11 mouse cellular contexts compared by ENCODE assay signal in the genomic region with DNA sequence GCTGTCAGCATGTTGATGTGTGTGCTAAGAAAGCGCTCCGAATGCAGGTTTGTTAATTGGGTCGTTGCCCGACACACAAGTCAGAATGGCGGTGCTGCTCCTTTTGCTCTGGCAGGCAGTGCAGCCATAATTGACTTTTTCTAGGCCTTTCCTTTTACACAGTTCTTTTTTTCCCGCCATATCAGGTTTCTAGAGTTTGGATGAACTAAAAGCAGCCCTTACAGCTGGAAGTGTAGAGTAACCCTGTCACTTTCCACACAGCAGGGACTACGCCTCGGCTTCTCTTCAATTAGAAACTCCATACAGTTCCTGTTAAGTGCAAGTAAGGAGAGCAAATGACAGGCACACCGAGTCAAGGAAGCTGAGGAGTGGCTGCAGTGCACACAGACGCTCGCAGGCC.
DNase-seq lines count a peak whose midpoint lies in the region; ATAC-seq lines count a peak whose summit lies in the region.
"Had no signal": no experiment of that assay in that cellular context is flagged by ENCODE, and none has a peak within 500 bp of the region (broad histone marks: within the 10 kb centered on the region; RNA-seq: fewer than 3 reads in every experiment).

No protein-coding gene starts in this region.

- no peaks in the 10 kb centered on the region for H3K27me3 ChIP-seq in midbrain, embryonic 14.5 days (ENCODE audit: control insufficient read depth, insufficient read depth, low read length)
- H3K27me3 ChIP-seq in midbrain, embryonic 15.5 days (replicated peaks): no peaks in the 10 kb centered on the region
- H3K27me3 ChIP-seq in limb, embryonic 10.5 days (ENCODE audit: low read depth, poor library complexity, severe bottlenecking): no peaks in the 10 kb centered on the region
- H3K27me3 ChIP-seq: hindbrain, embryonic 15.5 days had no signal

- H3K9me3 ChIP-seq in midbrain, embryonic 14.5 days (ENCODE audit: control insufficient read depth, low read length): no peaks in the 10 kb centered on the region
- H3K9me3 ChIP-seq in midbrain, embryonic 15.5 days: no peaks in the 10 kb centered on the region
- H3K9me3 ChIP-seq in limb, embryonic 10.5 days (replicated peaks): no peaks in the 10 kb centered on the region
- H3K9me3 ChIP-seq: hindbrain, embryonic 15.5 days had no signal

- WGBS in midbrain, embryonic 14.5 days: 64% methylated on average over 11 of the region's 11 CpGs
- WGBS in midbrain, embryonic 15.5 days: 57% methylated on average over 11 of the region's 11 CpGs
- 39% methylated on average over 11 of the region's 11 CpGs for WGBS in limb, embryonic 10.5 days

- no peak overlapping the region for H3K4me3 ChIP-seq in midbrain, embryonic 14.5 days (replicated peaks; ENCODE audit: low read depth, low read length)
- no peak overlapping the region for H3K4me3 ChIP-seq in midbrain, embryonic 15.5 days
- no peak overlapping the region for H3K4me3 ChIP-seq in limb, embryonic 10.5 days
- H3K4me3 ChIP-seq: hindbrain, embryonic 15.5 days had no signal

- peaks cover 4% of the 10 kb centered on the region; the same call in 1 of the 2 replicates for H3K4me1 ChIP-seq in midbrain, embryonic 14.5 days (ENCODE audit: control insufficient read depth, insufficient read depth, low read length)
- H3K4me1 ChIP-seq in midbrain, embryonic 15.5 days: peaks cover 5% of the 10 kb centered on the region; the same call in 1 of the 2 replicates
- H3K4me1 ChIP-seq in limb, embryonic 10.5 days: peaks cover 35% of the 10 kb centered on the region

- DNase-seq in frontal cortex, postnatal 14 days (ENCODE audit: low spot score in 2 of 2): no peak
- DNase-seq in midbrain, embryonic 14.5 days: peak; percentile 31
- peak; percentile 36 for DNase-seq in limb, embryonic 10.5 days (ENCODE audit: low spot score)
- DNase-seq in urinary bladder, postnatal 14 days (ENCODE audit: low spot score): no peak
- no peak for DNase-seq in adrenal gland, postnatal 36 days
- DNase-seq in heart, adult 18-20 months: no peak
- DNase-seq: kidney, postnatal 4 days had no signal

- H3K4me2 ChIP-seq in midbrain, embryonic 14.5 days (ENCODE audit: low read length): no peak overlapping the region
- H3K4me2 ChIP-seq in midbrain, embryonic 15.5 days: no peak overlapping the region
- H3K4me2 ChIP-seq: heart, embryonic 11.5 days; hindbrain, embryonic 15.5 days had no signal

- no peak overlapping the region for H3K9ac ChIP-seq in midbrain, embryonic 14.5 days (replicated peaks; ENCODE audit: low read length)
- H3K9ac ChIP-seq in midbrain, embryonic 15.5 days: no peak overlapping the region
- H3K9ac ChIP-seq: hindbrain, embryonic 15.5 days had no signal

- no peak overlapping the region for H3K27ac ChIP-seq in midbrain, embryonic 14.5 days (replicated peaks; ENCODE audit: low read depth, low read length)
- H3K27ac ChIP-seq in midbrain, embryonic 15.5 days: no peak overlapping the region
- H3K27ac ChIP-seq in limb, embryonic 10.5 days: peak overlapping the region; percentile 54
- H3K27ac ChIP-seq: hindbrain, embryonic 15.5 days had no signal

- peak; percentile 60; the same call in 1 of the 2 replicates for ATAC-seq in frontal cortex, adult (ENCODE audit: low TSS enrichment)
- no peak for ATAC-seq in midbrain, embryonic 14.5 days (ENCODE audit: low FRiP score, low TSS enrichment)
- ATAC-seq in midbrain, embryonic 15.5 days (replicated peaks): no peak

- no peaks in the 10 kb centered on the region for H3K36me3 ChIP-seq in midbrain, embryonic 14.5 days (ENCODE audit: control insufficient read depth, insufficient read depth, low read length)
- no peaks in the 10 kb centered on the region for H3K36me3 ChIP-seq in midbrain, embryonic 15.5 days (replicated peaks)
- H3K36me3 ChIP-seq in limb, embryonic 10.5 days: no peaks in the 10 kb centered on the region
- H3K36me3 ChIP-seq: hindbrain, embryonic 15.5 days had no signal

Comparison
In these comparisons a context has a peak if more than half of its experiments do, and no peak if none do; other contexts are left out.
1. DNase-seq: peak in midbrain, embryonic 14.5 days (single experiment) and limb, embryonic 10.5 days (single experiment); none in frontal cortex, postnatal 14 days (0 of 2), urinary bladder, postnatal 14 days (single experiment), adrenal gland, postnatal 36 days (0 of 2) and heart, adult 18-20 months (0 of 2).